Mouse (Mus musculus): ENCODE results near the gene Hist1h2bc.

DNA sequence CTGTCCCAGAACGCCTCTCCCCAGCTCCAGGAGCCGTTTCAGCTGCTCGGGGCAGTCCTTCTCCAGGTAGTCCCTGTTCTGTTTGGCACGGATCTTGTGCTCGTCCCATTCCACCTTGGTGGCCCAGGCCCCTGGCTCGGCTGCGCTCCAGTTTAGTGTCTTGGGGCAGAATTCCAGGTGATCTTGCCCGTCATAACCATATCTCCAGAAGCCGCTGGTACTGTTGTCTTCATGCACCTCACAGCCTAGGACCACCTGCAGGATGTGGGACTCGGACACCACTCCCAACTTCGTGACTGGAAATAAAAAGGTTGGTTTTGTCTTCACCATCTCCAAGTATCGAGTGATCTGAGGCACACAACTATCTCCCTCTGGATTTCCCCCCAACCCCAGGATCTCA, 22.8 kb downstream of the Hist1h2bc start:
- TF ChIP-seq GATA1 (IDR thresholded peaks at IDR 0.05; ENCODE audit: low read length) (no peak), TAL1 (IDR thresholded peaks at IDR 0.05; ENCODE audit: low read length) (no peak)
